Mouse (Mus musculus) ES-Bruce4 (cell line): ENCODE results near the gene Nelfb.

Experiments
- CTCF ChIP-seq: IDR thresholded peaks from one replicate; pipeline ENCODE4 v1.8.1; 2011; ENCODE audit warnings: low read depth, low read length
- EP300 ChIP-seq: IDR thresholded peaks from 2 replicates; pipeline ENCODE4 v1.6.1; 2011; ENCODE audit warnings: low read depth, low read length; ENCODE audit not compliant: insufficient read depth

DNA sequence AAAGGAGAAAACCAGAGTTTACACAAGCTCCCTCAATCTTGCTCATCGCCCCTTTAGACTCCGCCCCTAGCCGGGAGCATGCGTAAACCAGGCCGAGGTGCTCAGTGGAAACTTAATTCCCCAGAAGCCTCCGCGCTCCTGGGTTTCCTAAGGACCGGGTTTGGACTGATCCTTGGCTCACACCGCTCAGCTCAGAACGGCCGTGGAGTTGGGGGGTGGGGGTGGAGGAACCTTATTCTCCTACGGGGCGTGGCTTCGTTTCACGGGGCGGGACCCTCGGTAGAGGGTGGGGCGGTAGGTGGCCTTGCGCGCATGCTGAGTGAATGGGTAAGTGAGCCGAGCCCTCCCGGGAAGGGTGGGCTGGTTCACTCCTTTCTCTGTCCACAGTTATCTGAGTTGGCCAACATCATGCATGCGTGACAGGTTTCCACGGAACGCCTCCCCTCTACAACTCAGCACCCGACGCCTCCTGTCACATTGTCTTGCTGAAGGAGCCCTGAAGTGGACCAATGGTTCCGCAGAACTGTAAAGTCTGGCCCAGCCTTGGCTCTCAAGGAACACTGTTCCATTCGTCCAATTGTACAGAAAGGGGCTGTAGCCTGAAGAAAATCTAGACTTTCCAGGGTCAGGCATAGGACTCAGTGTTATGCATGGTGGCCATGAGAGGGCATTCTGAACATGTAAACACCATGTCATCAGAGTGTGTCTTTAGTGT, 29.6 kb upstream of the Nelfb start:
- 0 out of 2 replicates have a peak, but pooled peaks have one; percentile 45 for TF ChIP-seq EP300
- no peak for TF ChIP-seq CTCF
